9 mouse cellular contexts compared by ENCODE assay signal in the genomic region with DNA sequence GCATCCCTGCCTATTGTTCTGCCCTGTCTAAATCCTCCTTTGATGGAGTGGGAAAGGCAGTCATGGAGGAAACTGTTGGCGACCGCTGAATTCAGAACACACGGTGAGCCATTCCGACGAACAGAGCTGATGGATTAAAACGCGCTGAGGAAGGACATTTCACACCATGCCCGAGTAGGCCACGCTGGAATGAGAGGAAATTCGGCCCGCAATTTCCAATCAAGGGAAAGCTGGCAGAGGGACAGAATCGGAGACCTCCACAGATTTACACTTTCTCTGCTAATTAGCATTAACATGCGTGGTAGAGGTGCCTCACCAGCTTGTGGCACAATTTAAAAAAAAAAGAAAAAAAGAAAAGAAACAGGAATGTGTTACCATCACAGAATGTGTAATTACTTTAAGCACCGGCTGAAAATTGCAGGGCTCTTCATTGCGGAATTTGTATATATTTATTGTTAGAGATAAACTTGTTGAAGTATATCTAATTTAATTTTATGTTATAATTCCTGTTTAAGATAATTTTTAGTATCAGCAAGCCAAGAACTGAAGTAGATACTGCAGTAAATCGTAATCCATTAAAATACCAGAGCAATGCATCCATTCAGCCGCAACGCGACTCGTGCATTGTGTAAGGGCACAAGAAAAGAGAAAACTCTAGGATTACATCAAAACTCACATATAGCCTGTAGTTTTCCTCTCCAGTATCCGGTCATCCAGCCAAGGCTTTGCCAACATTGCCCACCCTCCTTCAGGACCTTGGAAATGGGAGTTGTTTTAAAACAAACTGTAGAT.
A peak's percentile ranks its signal among the peaks of the same experiment; 100 is the strongest.
DNase-seq lines count a peak whose midpoint lies in the region; ATAC-seq and TF ChIP-seq lines count a peak whose summit lies in the region.
"Had no signal": no experiment of that assay in that cellular context is flagged by ENCODE, and none has a peak within 500 bp of the region (broad histone marks: within the 10 kb centered on the region; RNA-seq: fewer than 3 reads in every experiment).

No protein-coding gene starts in this region.

- 0 out of 2 replicates have a peak overlapping the region, but pooled peaks have one; percentile 35 for H3K9ac ChIP-seq in hindbrain, embryonic 16.5 days (ENCODE audit: low read depth, low read length)
- no peak overlapping the region for H3K9ac ChIP-seq in stomach, embryonic 15.5 days

- 44% methylated on average over 21 of the region's 21 CpGs for WGBS in cerebellum, adult 2 months
- 32% methylated on average over 21 of the region's 21 CpGs for WGBS in hindbrain, embryonic 16.5 days
- 48% methylated on average over 21 of the region's 21 CpGs for WGBS in stomach, embryonic 15.5 days

- H3K36me3 ChIP-seq in hindbrain, embryonic 16.5 days (ENCODE audit: control insufficient read depth, insufficient read depth, low read length) = no peaks in the 10 kb centered on the region
- H3K36me3 ChIP-seq in stomach, embryonic 15.5 days = no peaks in the 10 kb centered on the region

- no peak overlapping the region for H3K27ac ChIP-seq in cerebellum, adult 2 months (ENCODE audit: insufficient read depth, low read length)
- H3K27ac ChIP-seq in hindbrain, embryonic 16.5 days (ENCODE audit: low read depth, low read length) = 0 out of 2 replicates have a peak overlapping the region, but pooled peaks have one; percentile 12
- no peak overlapping the region for H3K27ac ChIP-seq in stomach, embryonic 15.5 days

- H3K4me2 ChIP-seq in hindbrain, embryonic 16.5 days (ENCODE audit: low read length) = peak overlapping the region; percentile 49
- 0 out of 2 replicates have a peak overlapping the region, but pooled peaks have one; percentile 14 for H3K4me2 ChIP-seq in stomach, embryonic 15.5 days

- H3K4me1 ChIP-seq in cerebellum, adult 2 months (ENCODE audit: control insufficient read depth, insufficient read depth, low read length) = no peaks in the 10 kb centered on the region
- H3K4me1 ChIP-seq in hindbrain, embryonic 16.5 days (ENCODE audit: control insufficient read depth, insufficient read depth, low read depth, low read length) = no peaks in the 10 kb centered on the region; the same call in 1 of the 2 replicates
- H3K4me1 ChIP-seq in stomach, embryonic 15.5 days = no peaks in the 10 kb centered on the region

- TF ChIP-seq CTCF in cerebellum, adult 2 months (IDR thresholded peaks at IDR 0.05; ENCODE audit: borderline replicate concordance, insufficient read depth, low read depth, low read length) = no peak

- ATAC-seq in hindbrain, embryonic 16.5 days = peak; percentile 73
- no peak for ATAC-seq in stomach, embryonic 15.5 days (ENCODE audit: insufficient read depth, low FRiP score, low read depth)

- peak overlapping the region; percentile 8 for H3K4me3 ChIP-seq in cerebellum, adult 2 months (replicated peaks; ENCODE audit: insufficient read depth, low read depth, low read length)
- peak overlapping the region; percentile 8; the same call in 1 of the 2 replicates for H3K4me3 ChIP-seq in hindbrain, embryonic 16.5 days (ENCODE audit: low read length)
- no peak overlapping the region for H3K4me3 ChIP-seq in stomach, embryonic 15.5 days (replicated peaks)

- H3K27me3 ChIP-seq in cerebellum, adult 2 months (ENCODE audit: control insufficient read depth, insufficient read depth, low read length) = no peaks in the 10 kb centered on the region
- H3K27me3 ChIP-seq in hindbrain, embryonic 16.5 days (replicated peaks; ENCODE audit: control insufficient read depth, insufficient read depth, low read length) = no peaks in the 10 kb centered on the region
- no peaks in the 10 kb centered on the region for H3K27me3 ChIP-seq in stomach, embryonic 15.5 days (replicated peaks)

- no peaks in the 10 kb centered on the region for H3K9me3 ChIP-seq in hindbrain, embryonic 16.5 days (ENCODE audit: control insufficient read depth, low read length)
- no peaks in the 10 kb centered on the region for H3K9me3 ChIP-seq in stomach, embryonic 15.5 days

- no peak for TF ChIP-seq POLR2A in cerebellum, adult 2 months (IDR thresholded peaks at IDR 0.05; ENCODE audit: borderline replicate concordance, insufficient read depth, low read length)

- peak; percentile 5 to 11 for DNase-seq in cerebellum, adult 2 months
- DNase-seq in cerebellum, adult 11-12 months = no peak
- DNase-seq in right cerebral cortex, adult 2 months (ENCODE audit: low spot score in 2 of 2) = peak; percentile 17 to 25
- DNase-seq in right cerebral cortex, postnatal 14 days = no peak
- no peak for DNase-seq in adrenal gland, adult 2 months
- DNase-seq in left cerebral cortex, adult 8-10 months (ENCODE audit: low spot score in 2 of 2) = no peak
- DNase-seq: heart, adult 18-20 months had no signal

Comparison
In these comparisons a context has a peak if more than half of its experiments do, and no peak if none do; other contexts are left out.
1. DNase-seq: peak in cerebellum, adult 2 months (2 of 2) and right cerebral cortex, adult 2 months (2 of 2); none in cerebellum, adult 11-12 months (single experiment), right cerebral cortex, postnatal 14 days (single experiment), adrenal gland, adult 2 months (single experiment) and left cerebral cortex, adult 8-10 months (0 of 2).